Mouse (Mus musculus) activated CD4-positive, CD25-positive, alpha-beta regulatory T cell, adult 4 months (primary cell): ENCODE measurements around the gene Iqgap1. TPM values are rescaled to one million over a fixed set of nuclear protein-coding genes. Genes with fewer than 3 reads are reported as not detected.
"Not testable (repeated sequence)": the region's sequence is repeated elsewhere in the genome, so short reads cannot be mapped to it uniquely, and the experiment has no call there.

ENCODE experiments used
- ATAC-seq: one replicate; pipeline ENCODE4 v1.8.0; 2017
- polyA plus RNA-seq, 2 experiments: library from polyadenylated mRNA; unstranded; fragments of 100-300 nt; shearing (Covaris generic); gene quantifications; one replicate each; pipeline ENCODE4 v1.2.1; 2017

Gene Iqgap1
- polyA plus RNA-seq, 2 experiments from 2014 or later = 203 to 267 TPM

DNA sequence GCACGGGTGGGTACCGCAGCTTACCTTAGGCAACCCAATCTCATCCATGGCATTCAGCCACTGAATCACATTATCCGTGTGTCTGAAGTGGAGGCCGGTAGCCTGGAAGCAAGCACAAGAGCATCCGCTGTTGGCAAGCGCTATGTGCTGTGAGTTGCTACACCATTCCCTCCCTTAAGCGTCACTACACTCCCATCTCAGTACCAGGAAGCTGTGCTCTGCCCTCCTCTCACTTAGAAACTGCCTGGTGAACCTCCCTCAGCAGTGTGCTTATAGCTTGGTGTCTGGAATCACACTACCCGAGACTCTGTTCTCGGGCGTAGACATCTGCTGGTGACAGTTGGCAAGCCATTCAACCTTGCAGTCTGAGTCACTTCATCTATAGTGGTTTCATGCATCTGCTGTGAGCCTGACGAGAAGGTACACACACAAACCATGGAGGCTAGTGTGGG is 58.9 kb downstream of the Iqgap1 start:
- ATAC-seq = no peak

DNA sequence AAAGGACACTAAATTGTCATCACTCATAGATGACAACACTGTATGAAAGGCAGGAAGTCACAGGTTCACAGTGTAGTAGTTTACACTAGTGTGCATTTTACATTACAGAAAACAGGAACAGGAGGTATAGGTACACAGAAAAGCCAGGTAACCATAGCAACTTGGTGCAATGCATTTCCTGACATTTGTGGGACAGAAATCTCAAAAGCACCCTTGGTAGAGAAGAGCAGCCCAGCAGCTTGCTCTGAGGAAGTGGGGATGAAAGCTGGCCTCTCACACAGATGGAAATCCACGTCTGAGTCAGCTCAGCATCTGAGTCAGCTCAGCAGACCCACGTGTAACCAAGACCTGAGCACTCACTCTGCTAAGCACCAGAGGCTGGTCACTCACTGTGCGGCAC is 59.7 kb downstream of the Iqgap1 start:
- ATAC-seq = peak; percentile 91

DNA sequence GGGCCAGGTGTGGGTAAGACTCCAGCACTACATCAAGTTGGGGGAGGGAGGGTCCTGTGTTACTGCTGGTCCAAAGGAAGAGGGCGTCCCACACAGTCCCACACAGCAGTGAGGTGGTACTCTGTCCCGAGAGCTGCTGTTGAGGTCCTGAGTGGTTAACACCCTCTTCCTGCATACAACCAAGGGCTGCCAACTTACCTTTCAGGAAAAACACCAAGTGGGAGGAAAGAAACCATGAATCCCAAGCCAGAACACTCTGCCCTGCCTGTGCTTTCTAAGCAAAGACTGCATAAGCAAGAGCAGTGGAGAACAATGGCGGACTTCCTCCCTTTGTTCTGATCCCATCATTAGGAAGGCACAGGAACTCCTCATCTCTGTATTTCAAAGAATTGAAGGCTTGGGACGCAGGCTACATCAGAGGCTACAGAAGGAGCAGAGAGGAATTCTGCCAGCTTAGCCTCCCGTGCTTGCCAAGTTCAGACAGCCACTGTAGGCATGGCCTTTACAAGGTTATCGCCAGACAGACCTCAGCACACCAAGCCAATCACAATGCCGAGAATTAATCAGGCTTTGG is 61.8 kb downstream of the Iqgap1 start:
- no peak for ATAC-seq

DNA sequence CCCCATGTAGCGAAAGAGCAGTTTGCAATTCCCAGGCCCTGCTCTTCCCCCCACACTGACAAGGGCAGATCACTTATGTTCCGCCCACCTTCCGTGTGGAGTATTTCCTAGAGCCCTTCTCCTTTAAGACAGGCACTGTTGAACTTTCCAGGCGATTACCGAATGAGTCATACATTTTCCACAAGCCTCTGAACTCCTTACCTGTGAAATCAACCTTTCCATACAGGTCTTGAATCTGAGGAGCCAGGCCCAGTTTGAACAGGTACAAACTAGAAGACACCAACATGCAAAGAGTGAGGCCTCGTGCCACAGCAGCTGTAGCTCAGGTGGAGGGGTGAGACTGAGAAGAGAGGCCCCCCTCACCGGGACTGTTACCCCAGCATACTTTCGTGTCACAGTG is 63.5 kb downstream of the Iqgap1 start:
- ATAC-seq = no peak

DNA sequence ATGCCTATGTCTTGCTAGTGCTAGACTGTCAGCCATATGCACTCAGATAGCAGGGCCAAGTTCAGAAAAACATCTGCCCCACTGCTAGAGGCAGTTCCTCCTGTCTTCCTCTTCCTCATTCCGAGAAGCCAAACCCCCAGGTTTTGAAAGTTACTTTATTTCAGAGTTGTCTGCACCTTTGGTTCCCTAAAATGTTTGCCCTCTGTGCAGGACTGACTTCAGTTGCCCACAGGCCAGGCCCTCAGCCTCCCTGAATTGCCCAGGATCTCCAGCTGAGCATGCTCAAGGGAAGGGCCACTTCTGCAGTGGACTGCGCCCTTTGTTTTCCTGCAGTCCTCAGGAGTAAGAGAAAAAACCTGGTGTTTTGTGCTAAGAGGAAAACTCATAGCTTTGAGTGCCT is 71.7 kb downstream of the Iqgap1 start:
- ATAC-seq = no peak

DNA sequence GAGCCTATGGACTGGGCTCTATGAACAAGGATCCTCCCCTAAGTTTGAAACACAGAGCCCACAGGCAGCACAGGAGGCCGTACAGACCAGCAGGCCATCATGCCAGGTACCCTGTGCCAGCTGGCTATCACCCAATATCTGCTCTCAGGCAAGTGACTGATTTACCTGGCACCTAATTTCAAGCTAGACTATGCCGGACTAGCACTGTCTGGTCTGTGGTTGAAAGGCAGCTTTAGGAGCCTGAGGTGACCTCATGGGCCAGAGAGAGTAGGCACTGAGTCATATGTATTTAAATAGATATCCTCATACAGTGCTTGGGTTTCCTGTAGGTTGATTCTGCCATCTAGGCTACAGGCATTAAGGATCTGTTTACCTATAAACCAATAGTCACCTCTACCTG is 72.2 kb downstream of the Iqgap1 start:
- ATAC-seq = no peak

DNA sequence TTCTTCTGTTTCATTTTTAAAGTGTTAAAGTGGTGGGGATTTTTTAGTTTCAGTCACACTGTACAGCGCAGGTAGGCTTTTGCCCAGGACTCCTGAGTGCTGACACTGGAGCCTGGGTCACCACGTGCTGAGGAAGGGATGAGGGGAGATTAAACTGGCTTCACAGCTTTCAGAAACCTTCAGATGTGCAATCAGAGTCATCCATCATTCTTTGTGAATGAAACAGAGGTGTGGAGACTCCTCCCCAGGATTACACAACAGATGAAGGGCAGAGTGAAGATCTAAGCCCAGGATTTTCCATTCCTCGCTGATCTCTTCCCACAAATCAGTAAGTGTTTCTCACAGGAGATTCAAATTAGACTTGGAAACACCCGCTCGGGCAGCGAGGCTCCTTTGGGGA is 76.2 kb downstream of the Iqgap1 start:
- no peak for ATAC-seq

DNA sequence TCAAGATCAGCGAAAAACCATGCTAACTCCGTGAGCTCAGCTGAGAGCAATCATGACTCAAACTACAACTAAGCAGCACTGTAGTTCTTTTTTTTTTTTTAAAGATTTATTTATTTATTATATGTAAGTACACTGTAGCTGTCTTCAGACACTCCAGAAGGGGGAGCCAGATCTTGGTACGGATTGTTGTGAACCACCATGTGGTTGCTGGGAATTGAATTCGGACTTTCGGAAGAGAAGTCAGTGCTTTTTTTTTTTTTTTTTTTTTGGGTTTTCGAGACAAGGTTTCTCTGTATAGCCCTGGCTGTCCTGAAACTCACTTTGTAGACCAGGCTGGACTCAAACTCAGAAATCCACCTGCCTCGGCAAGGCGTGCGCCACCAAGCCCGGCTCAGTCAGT is 76.7 kb downstream of the Iqgap1 start:
- ATAC-seq = not testable (repeated sequence)

DNA sequence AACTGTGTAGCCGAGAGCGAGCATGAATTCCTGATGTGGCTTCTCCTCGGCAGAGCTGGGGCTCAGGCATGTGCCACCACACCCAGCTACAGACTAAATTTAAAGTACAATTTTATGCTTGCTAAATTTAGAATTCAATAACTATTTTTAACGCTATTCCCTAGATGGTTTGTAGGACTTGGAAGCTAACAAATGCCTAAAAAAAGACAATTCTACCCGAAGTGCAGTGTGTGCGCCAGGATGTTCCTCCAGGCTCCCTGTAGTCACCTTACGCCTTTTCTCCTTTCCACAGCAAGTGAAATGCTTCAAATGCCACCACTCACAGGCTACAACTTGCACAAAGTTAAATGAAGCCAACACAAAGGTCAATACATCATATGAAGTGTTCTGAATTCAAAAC is 78.4 kb downstream of the Iqgap1 start:
- ATAC-seq = no peak

DNA sequence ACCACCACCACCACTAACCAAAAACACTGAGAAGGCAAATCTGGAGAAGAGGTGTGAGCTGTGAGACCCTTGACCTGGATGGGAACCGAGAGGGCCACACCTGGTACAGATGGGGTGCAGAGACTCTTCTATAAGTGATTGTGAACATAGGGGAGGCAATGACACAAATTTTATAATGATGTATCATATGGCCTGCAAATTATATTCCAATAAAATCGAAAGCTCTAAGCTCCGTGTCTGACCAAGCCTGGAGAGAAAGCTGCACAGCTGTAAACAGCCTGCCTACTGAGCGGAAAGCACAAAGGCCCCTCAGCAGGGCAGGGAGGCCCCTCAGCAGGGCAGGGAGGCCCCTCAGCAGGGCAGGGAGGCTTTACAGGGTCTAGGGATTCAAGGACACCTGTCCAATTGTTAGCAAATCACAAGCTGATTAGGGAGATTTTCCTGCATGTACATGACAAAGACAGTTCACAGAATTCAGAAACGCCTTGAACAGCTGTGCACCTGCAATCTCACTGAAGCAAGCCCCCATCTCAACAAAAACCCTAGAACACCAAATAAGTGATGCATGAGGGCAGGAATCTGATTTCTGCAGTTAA is 79.5 kb downstream of the Iqgap1 start:
- no peak for ATAC-seq

DNA sequence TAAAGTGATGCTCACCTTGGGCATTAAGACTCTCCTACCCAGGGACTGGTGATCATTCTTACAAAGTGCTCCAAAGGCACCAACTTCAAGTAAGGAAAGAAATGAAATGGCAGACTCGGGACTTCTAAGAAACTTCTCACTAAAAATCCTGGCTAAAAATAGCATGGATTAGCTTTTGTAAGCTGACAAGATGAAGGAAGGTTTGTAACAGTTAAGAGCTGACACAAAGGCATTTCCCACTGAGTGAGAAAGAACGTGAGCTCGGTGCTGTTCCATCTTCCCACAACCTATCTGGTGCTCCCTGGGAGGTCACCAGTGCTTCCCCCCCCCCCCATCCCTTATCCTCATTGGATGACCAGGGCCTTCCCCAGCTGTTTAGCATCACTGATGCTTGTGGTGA is 80.0 kb downstream of the Iqgap1 start:
- ATAC-seq = no peak

DNA sequence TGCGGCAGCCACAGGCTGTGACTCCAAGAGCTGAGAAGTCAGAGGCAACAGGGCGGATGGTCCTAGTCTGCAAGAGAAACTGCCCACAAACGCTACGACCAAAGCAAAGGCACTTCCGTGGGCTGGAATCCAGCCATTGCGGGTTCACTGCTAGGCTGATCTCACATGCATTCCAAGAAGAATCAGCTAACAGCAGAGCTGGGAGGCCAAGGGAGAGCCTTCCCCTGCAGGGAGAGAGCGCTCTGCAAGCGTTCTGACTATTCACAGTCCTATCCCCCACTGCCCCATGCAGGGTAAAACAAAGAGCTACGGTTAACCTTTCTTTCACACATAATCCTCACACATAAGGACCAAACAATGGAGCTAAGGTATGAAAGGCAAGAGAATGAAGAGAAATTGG is 80.5 kb downstream of the Iqgap1 start:
- ATAC-seq = no peak

DNA sequence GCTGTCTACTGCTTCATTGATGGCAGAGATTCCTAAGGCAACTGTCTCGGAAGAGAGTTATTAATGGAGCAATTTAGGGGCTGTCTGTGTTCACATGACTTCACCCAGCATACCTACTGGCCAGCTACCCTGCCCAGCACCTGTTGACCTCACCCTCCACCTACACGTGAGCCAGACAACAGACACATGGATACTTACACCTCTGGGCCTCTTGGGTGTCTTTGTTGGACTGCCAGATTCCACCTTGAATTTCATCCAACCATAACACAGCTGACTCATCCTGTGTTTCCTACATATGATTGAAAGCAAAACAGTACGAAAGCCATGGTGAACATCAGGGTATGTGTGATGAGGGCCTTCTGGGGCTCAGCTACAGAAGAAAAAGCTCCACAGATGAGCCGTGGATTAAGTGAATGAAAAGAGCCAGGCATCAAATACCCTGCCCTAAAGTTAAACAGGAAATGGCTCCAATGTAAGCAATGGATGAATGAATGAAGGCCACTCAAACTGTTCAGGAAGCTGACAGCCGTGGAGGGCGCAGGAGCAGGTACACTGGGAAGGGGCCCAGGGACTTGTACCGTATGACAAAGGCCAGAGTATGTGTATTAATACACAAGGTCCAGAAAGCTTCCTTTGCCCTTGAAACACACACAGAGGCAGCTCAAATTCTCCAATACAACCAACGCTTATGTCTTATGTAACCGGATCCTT is 81.7 kb downstream of the Iqgap1 start:
- no peak for ATAC-seq

DNA sequence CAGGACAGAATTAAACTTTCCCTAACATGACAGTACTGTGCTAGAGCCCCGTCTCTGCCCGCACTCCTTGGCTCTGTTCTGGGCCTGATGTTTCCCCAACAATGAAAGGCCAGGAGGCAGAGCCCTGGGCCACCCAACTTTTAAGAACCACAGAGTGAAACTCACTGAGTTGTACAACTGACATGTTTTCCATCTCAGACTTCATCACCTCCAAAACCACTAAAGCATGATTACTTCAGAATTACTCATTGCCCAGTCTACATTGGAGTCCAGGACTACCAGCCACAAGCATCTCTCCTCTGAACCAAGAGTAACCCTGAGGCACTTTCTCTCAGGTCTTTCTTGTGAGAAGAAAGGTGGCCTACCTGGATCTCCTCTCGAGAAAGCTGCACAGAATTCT is 83.1 kb downstream of the Iqgap1 start:
- no peak for ATAC-seq

DNA sequence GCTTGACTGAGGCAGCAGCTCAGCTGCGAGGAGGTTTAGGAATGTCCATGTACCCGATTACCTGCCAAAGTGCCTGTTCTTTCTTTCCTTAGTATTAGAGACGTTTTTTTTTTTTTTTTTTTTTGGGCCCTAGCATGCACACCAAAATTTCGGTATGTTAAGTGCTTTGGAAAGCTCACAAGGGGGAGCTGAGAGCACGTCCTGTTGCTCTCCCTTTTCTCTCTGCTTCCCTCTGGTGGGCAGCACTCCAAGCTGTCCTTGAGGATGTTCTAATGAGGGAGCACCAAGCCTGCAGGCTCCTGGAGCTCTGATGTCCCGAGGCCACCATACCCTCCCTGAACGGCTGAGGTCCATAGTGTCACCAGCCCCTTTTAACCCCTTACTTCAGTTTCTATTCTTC is 84.8 kb downstream of the Iqgap1 start:
- ATAC-seq = no peak

DNA sequence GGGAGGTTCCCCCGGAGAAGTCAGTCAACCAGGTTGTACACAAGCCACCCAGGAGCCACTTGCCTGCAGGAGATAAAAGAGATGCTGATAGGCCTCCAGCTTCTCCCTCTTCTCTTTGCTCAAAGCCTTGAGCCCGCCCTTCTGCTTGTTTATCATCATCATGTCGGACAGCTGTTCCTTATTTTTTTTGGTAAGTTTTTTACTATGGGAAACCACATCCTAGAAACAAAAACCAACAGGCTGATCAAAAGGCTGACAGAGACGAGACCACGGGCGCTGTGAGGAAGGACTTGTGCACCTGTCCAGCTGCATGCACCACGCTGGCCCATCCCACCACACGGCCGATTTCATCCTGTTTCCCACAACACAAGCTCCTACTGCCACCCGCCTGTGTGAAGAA is 89.6 kb downstream of the Iqgap1 start:
- ATAC-seq = no peak

DNA sequence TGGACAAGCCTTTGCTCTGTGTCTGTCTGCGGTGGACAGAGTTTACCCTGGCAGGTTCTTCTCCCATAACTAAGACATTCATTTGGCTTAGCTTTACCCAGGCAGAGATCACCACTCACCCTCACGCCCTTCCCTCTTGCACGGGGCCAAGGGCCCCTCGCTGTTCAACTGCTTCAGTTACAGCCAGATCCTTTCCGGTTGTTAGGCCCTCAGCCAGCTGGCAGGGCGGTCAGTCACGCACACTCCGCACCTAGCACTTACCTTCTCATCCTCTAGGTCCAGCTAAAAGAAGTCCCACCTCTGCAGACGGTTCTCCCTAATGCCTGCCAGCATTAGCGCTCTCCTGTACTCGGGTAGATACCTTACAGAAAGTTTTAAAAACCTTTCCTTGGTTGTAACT is 92.8 kb downstream of the Iqgap1 start:
- ATAC-seq = no peak

DNA sequence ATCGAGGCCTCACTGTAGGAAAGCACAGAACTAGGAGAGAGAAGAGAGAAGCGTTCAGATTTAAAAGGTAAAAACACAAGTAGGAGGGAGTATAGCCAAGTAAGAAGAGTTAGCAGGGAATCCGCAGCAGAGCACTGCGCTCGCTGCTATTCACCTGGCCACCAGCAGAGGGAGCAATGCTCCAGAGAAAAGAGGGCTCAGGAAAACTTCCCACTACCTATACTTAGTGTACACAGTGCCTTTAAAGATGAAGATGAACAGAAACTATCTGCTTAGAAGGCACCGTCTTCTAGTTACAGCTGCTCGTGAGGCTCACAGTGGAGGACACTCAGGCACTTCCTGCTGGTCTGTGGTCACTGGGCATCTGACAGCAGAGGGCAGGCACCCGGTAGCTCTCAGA is 96.1 kb downstream of the Iqgap1 start:
- peak; percentile 57 for ATAC-seq

DNA sequence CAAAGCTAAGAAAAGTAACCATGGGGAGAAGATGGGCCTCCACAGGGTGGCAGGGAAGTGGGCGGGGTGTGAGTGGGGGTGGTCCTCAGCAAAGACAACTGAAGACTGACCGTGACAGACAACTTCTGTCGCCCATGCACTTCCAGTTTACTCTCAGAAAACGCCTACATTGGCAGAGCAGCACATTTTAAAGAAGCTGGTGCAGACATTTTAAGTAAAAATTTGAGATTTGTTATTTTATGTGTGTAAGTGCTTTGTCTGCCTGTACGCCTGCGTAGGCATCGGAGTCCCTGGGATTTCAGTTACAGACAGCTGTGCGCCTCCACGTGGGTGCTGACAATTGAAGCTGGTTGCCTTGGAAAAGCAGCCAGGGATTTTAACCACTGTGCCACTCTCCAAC is 104.7 kb downstream of the Iqgap1 start:
- ATAC-seq = no peak

DNA sequence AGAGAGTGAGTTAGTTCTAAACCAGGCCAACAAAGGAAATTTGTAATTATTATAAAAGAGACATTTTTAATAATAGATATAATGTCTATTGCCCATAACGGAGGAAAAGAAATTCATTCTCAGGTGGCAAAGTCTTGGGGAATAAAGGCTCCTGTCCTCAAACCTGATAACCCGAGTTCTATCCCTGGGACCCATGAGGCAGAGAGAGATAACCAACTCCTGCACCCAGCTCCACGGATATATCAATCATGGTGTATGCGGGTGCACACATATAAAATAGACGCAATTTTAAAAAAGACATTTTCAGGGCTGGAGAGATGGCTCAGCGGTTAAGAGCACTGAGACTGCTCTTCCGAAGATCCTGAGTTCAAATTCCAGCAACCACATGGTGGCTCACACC is 106.2 kb downstream of the Iqgap1 start:
- ATAC-seq = no peak

DNA sequence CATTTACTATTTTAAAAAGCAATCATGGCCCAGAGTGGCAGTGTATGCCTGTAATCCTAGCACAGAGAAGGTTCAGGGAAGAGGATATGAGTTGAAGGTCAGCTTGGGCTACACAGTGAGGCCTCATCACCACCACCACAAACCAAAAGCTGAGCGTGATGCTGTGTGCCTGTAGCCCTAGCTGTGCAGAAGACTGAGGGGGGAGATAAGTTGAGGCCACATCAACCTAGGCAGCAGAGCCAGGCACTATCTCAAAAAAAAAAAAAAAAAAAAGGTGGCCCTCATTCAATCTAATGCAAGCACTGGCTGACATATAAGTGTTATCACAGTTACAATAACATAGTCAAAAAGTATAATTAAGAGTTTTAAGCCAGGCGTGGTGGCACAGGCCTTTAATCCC is 106.7 kb downstream of the Iqgap1 start:
- no peak for ATAC-seq

DNA sequence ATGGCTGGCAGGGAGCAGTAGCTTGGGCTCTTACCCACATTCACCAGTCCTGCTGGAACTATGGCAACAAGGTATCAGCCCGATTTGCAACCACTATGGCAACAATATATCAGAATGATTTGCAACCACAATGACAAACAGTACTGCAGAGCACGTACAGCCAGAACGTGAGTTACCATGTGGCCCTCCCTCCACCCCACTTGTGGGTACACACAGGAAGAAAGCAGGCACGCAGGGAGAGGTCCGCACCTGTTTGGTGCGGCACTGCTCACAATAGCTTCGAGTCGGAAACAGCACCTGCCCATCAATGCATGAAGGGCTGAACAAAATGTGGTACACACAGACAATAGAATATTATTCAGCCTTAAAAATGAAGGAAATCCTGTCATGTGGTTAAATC is 107.3 kb downstream of the Iqgap1 start:
- ATAC-seq = no peak

DNA sequence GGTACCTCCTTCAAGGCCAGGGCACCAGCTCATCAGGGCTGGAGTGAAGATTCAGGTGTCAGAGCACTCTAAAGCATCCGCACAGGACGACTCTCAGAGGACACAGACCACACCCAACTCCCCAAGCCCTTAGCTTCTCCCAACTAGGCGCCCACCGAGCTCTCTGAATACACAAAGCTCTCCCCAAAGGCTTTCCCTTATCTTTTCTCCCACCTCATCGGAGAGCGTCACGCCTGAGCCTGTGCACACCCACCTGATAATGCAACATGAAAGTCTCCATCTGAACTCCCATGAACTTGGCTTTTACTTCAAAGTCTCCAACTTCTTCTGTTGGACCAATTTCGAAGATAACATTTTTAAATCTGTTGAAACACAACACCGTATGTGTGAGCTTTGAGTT is 109.0 kb downstream of the Iqgap1 start:
- ATAC-seq = no peak

DNA sequence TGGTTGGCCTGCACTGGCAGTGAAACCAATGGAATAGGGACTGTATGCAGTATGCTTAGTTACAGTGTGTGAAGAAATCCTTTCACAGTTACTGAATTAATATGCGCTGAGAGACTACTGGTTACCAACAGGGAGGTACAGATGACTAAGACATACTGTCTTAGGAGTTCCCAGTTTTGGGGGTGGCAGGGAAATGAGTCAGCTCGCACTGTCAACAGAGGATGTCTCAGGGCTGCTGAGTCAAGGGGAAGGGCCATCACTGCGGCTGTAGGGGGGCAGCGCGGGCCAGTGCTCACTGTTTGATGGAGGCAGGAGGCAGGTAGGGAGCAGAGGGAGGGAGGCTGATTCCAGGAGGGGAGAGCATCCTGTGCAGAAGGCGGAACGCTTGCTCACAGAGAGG is 110.5 kb downstream of the Iqgap1 start:
- ATAC-seq = no peak

DNA sequence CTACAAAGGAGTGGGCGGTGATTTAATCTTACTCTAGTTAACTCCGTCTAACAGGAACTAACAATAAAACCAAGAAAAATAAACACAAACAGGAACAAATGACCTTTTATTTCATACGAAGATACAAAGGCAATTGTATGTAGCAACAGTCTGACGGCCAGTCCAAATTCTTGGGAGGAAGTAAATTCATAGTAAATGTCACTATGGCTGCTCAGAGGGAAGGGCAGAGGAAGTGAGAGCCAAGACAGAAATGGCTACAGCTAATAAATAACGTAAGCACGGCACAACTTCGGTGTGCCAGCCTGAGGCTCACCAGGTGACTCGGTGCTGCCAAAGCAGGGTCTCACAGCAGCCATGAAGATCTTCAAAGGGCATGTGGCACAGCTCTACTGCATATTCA is 114.3 kb downstream of the Iqgap1 start:
- ATAC-seq = no peak
